Mouse (Mus musculus) hindbrain, embryonic 16.5 days (tissue): ENCODE measurements around the gene Zgpat. TPM values are rescaled to one million over a fixed set of nuclear protein-coding genes. Genes with fewer than 3 reads are reported as not detected.

Source experiments
- ATAC-seq: fragments of 200-750 bp; cut with Nextera tagmentation; 2 replicates; pipeline ENCODE4 v1.8.0; 2017; ENCODE audit warnings: moderate TSS enrichment, moderate library complexity
- H3K27ac ChIP-seq: fragments of 300-500 bp; sonication (generic); 2 replicates; pipeline ENCODE4 v1.5.1; 2014; ENCODE audit warnings: low read depth, mild to moderate bottlenecking, control low read depth, low read length, moderate library complexity
- H3K27me3 ChIP-seq: fragments of 300-500 bp; sonication (generic); replicated peaks from 2 replicates; pipeline ENCODE4 v1.6.1; 2014; ENCODE audit warnings: low read length; ENCODE audit not compliant: control insufficient read depth, insufficient read depth
- H3K36me3 ChIP-seq: fragments of 300-500 bp; sonication (generic); 2 replicates; pipeline ENCODE4 v1.6.1; 2014; ENCODE audit warnings: mild to moderate bottlenecking, low read length, moderate library complexity, mixed read lengths; ENCODE audit not compliant: control insufficient read depth, insufficient read depth
- H3K4me1 ChIP-seq: fragments of 300-500 bp; sonication (generic); 2 replicates; pipeline ENCODE4 v1.6.1; 2014; ENCODE audit warnings: low read depth, low read length; ENCODE audit not compliant: control insufficient read depth, insufficient read depth
- H3K4me2 ChIP-seq: fragments of 300-500 bp; sonication (generic); 2 replicates; pipeline ENCODE4 v1.6.1; 2014; ENCODE audit warnings: mild to moderate bottlenecking, low read length, control low read depth, moderate library complexity
- H3K4me3 ChIP-seq: fragments of 300-500 bp; sonication (generic); 2 replicates; pipeline ENCODE4 v1.5.1; 2014; ENCODE audit warnings: mild to moderate bottlenecking, low read length, control low read depth, moderate library complexity
- H3K9ac ChIP-seq: fragments of 300-500 bp; sonication (generic); 2 replicates; pipeline ENCODE4 v1.6.1; 2014; ENCODE audit warnings: low read depth, mild to moderate bottlenecking, control low read depth, low read length, moderate library complexity
- H3K9me3 ChIP-seq: fragments of 300-500 bp; sonication (generic); 2 replicates; pipeline ENCODE4 v1.6.1; 2014; ENCODE audit warnings: mild to moderate bottlenecking, low read length, moderate library complexity; ENCODE audit not compliant: control insufficient read depth
- WGBS: fragments of 180-500 bp; shearing (Covaris S2); extraction: QIAGEN DNeasy Blood & Tissue Kit; methylation state at CpG from one replicate; pipeline ENCODE4 v1.1.7; 2014; 5-methylcytosine and 5-hydroxymethylcytosine counted together
- polyA plus RNA-seq: library from polyadenylated mRNA; unstranded; fragments of >200 nt; fragmentation: Nextera tagmentation; extraction: Ambion mirVana; gene quantifications from 2 replicates; pipeline ENCODE4 v1.2.1, GENCODE M21; 2015

The Zgpat gene
- polyA plus RNA-seq, 1 experiment from 2014 or later = 75.0 TPM

DNA sequence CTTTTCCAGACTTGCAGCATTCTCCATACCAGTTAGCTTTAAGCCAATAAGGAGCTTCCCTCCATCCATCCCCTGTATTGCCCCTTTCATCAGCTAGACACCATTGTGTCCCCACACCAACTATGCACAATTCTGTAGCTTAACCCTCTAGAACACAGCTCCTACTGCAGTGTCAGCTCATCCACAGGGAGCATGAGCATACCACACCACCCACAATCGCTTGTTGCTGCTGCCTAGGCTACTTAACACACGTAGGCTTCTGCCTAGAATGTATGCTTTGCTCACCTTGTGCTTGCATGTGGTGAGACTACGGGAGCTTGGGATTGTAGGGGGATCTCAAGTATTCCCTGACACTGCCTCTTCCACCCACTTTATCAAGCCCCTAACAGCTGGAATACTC, 7.9 kb upstream of the Zgpat start:
- H3K4me2 ChIP-seq = no peak overlapping the region
- no peak overlapping the region for H3K27ac ChIP-seq
- H3K36me3 ChIP-seq = peaks cover 34% of the 10 kb centered on the region
- no peaks in the 10 kb centered on the region for H3K9me3 ChIP-seq
- no peak overlapping the region for H3K4me3 ChIP-seq
- 85% methylated on average over 3 of the region's 3 CpGs for WGBS
- no peak overlapping the region for H3K9ac ChIP-seq
- no peaks in the 10 kb centered on the region for H3K27me3 ChIP-seq
- no peak for ATAC-seq
- no peaks in the 10 kb centered on the region for H3K4me1 ChIP-seq

DNA sequence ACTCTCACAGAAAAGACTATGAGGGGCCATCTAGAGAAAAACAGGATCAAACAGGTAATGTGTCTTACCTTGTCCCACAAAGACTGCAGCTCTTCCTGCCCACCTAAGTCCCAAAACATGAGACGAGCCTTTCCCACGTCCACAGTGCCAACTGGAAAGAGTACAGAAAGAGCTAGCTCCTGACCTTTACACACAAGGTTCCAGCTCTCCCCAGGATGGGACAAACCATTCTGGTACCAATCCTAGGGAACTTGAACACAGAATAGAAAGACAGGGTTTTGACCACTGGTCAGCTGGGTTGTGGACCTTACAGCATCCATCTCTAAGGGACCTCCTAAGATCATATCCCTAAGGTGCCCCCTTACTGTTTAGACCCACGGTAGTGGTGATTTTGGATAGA, 782 bp upstream of the Zgpat start:
- Histone ChIP-seq H3K4me1 (peaks cover 29% of the 10 kb centered on the region), H3K9ac (peak overlapping the region; percentile 78), H3K27ac (no peak overlapping the region), H3K36me3 (peaks cover 16% of the 10 kb centered on the region), H3K9me3 (no peaks in the 10 kb centered on the region), H3K27me3 (no peaks in the 10 kb centered on the region), H3K4me2 (peak overlapping the region; percentile 69), H3K4me3 (peak overlapping the region; percentile 52)
- WGBS = 81% methylated on average over 3 of the region's 3 CpGs
- no peak for ATAC-seq

GRCm38 (mm10) chr2:181364487-181364859, 255 bp upstream of the Zgpat start:
- peak overlapping the region; percentile 52 for H3K4me3 ChIP-seq
- peaks cover 12% of the 10 kb centered on the region for H3K36me3 ChIP-seq
- H3K9ac ChIP-seq = peak overlapping the region; percentile 78
- no peaks in the 10 kb centered on the region for H3K27me3 ChIP-seq
- H3K4me2 ChIP-seq = peak overlapping the region; percentile 69
- no peaks in the 10 kb centered on the region for H3K9me3 ChIP-seq
- WGBS = 13% methylated on average over 14 of the region's 14 CpGs
- H3K4me1 ChIP-seq = peaks cover 29% of the 10 kb centered on the region
- no peak for ATAC-seq
- peak overlapping the region; percentile 92 for H3K27ac ChIP-seq

- H3K4me1 ChIP-seq = peaks cover 29% of the 10 kb centered on the region
- under 1% methylated on average over 20 of the region's 20 CpGs for WGBS
- H3K4me2 ChIP-seq = peak overlapping the region; percentile 69
- no peaks in the 10 kb centered on the region for H3K27me3 ChIP-seq
- ATAC-seq = peak; percentile 66
- peak overlapping the region; percentile 78 for H3K9ac ChIP-seq
- peak overlapping the region; percentile 92 for H3K27ac ChIP-seq
- peaks cover 10% of the 10 kb centered on the region for H3K36me3 ChIP-seq
- H3K9me3 ChIP-seq = no peaks in the 10 kb centered on the region
- peak overlapping the region; percentile 52 for H3K4me3 ChIP-seq
Observed at GRCm38 (mm10) chr2:181365655-181366075, 937 bp downstream of the Zgpat start.

- H3K4me2 ChIP-seq = no peak overlapping the region
- H3K4me3 ChIP-seq = no peak overlapping the region
- H3K9me3 ChIP-seq = no peaks in the 10 kb centered on the region
- no peak overlapping the region for H3K9ac ChIP-seq
- 0 out of 2 replicates have a peak, but pooled peaks cover 4% of the 10 kb centered on the region for H3K36me3 ChIP-seq
- H3K27ac ChIP-seq = no peak overlapping the region
- peaks cover 21% of the 10 kb centered on the region for H3K4me1 ChIP-seq
- H3K27me3 ChIP-seq = no peaks in the 10 kb centered on the region
- WGBS = 98% methylated on average over 5 of the region's 5 CpGs
- ATAC-seq = no peak
Observed at GRCm38 (mm10) chr2:181370001-181370400, 5.3 kb downstream of the Zgpat start.

DNA sequence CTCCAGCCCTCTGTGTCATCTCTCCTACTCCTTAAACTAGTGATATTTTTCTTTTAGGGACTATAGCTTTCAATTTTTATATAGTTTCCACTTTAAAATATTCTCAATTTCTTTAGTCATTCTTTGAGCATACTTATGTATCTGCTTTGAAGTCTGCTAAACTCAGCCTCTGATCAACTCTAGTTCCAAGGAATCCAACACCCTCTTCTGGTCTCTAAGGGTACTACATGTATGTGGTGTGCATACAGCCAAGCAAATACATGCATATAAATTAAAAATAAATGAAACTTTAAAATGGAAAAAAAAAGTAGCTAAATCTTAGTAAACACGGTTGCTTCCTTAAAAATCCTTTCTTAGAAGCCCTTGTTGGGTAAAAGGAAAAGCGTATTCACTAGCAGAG, 11.1 kb downstream of the Zgpat start:
- H3K27ac ChIP-seq = no peak overlapping the region
- no peaks in the 10 kb centered on the region for H3K27me3 ChIP-seq
- peaks cover 20% of the 10 kb centered on the region for H3K36me3 ChIP-seq
- no peak overlapping the region for H3K4me2 ChIP-seq
- no peak overlapping the region for H3K4me3 ChIP-seq
- H3K4me1 ChIP-seq = no peaks in the 10 kb centered on the region
- no peak overlapping the region for H3K9ac ChIP-seq
- H3K9me3 ChIP-seq = no peaks in the 10 kb centered on the region
- ATAC-seq = no peak
- WGBS = 96% methylated on average over 2 of the region's 2 CpGs

GRCm38 (mm10) chr2:181377230-181377629, 12.5 kb downstream of the Zgpat start:
- Histone ChIP-seq H3K27me3 (no peaks in the 10 kb centered on the region), H3K4me2 (no peak overlapping the region), H3K4me3 (no peak overlapping the region), H3K9ac (no peak overlapping the region), H3K27ac (no peak overlapping the region), H3K36me3 (peaks cover 22% of the 10 kb centered on the region), H3K4me1 (no peaks in the 10 kb centered on the region), H3K9me3 (no peaks in the 10 kb centered on the region)
- no peak for ATAC-seq
- WGBS = 91% methylated on average over 2 of the region's 2 CpGs

GRCm38 (mm10) chr2:181378701-181379100, 14.0 kb downstream of the Zgpat start:
- Histone ChIP-seq H3K4me1 (no peaks in the 10 kb centered on the region), H3K9me3 (no peaks in the 10 kb centered on the region), H3K4me2 (no peak overlapping the region), H3K27me3 (no peaks in the 10 kb centered on the region), H3K36me3 (peaks cover 33% of the 10 kb centered on the region), H3K9ac (no peak overlapping the region), H3K4me3 (no peak overlapping the region), H3K27ac (no peak overlapping the region)
- no peak for ATAC-seq
- 93% methylated on average over 5 of the region's 5 CpGs for WGBS

DNA sequence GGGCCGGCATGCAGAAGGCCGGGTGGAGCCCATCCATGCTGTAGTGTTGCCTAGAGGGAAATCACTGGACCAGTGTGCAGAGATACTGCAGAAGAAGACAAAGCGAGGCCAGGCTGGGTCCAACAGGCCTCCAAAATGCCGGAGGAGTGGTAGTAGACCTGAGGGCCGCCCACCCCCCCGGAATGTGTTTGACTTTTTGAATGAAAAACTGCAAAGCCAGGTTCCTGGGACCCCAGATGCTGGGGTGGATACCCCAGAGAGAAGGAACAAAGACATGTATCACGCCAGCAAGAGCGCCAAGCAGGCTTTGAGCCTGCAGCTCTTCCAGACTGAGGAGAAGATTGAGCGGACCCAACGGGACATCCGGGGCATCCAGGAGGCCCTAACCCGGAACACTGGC, 15.1 kb downstream of the Zgpat start, which contains the start of gene Lime1:
Gene Lime1 (plus strand): TSS at position 301 of the 400 bp plus-strand sequence.
- Histone ChIP-seq H3K36me3 (peaks cover 33% of the 10 kb centered on the region), H3K9me3 (no peaks in the 10 kb centered on the region), H3K4me3 (no peak within 1 kb of the TSS), H3K27me3 (no peaks in the 10 kb centered on the region), H3K4me2 (no peak within 1 kb of the TSS), H3K27ac (no peak within 1 kb of the TSS), H3K9ac (no peak within 1 kb of the TSS), H3K4me1 (peaks cover under 1% of the 10 kb centered on the region; the same call in 1 of the 2 replicates)
- ATAC-seq = no peak
- WGBS = 95% methylated on average over 12 of the region's 12 CpGs

DNA sequence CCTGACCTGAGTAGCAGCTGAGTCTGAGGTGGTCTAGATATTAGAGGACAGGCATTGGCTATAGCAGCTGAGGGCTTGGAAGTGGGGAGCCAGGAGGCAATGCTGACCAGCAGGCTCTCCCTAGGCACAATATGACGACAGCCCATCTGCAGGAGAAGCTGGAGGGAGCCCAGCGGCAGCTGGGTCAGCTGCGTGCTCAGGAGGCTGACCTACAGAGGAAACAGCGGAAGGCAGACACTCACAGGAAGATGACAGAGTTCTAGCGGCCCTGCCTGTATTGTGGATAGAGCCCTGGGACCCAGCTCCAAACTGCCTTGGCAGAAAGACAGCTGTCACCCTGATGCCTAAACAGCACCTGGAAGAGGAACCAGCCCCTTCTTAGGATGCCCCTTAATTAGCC, 15.5 kb downstream of the Zgpat start:
- peaks cover 33% of the 10 kb centered on the region for H3K36me3 ChIP-seq
- no peak overlapping the region for H3K9ac ChIP-seq
- no peak for ATAC-seq
- H3K9me3 ChIP-seq = no peaks in the 10 kb centered on the region
- no peaks in the 10 kb centered on the region for H3K27me3 ChIP-seq
- WGBS = 83% methylated on average over 5 of the region's 5 CpGs
- no peak overlapping the region for H3K4me2 ChIP-seq
- no peak overlapping the region for H3K27ac ChIP-seq
- H3K4me1 ChIP-seq = peaks cover 5% of the 10 kb centered on the region; the same call in 1 of the 2 replicates
- H3K4me3 ChIP-seq = no peak overlapping the region
